Mouse (Mus musculus) myocyte (in vitro differentiated cells): ENCODE results near the gene Slc23a2.

ENCODE experiments used
- CEBPB ChIP-seq: IDR thresholded peaks from 2 replicates; pipeline ENCODE4 v1.6.1; 2011; ENCODE audit warnings: mild to moderate bottlenecking, moderate library complexity; ENCODE audit not compliant: poor library complexity, insufficient read depth, severe bottlenecking
- E2F4 ChIP-seq: IDR thresholded peaks from one replicate; pipeline ENCODE4 v1.6.1; 2011; ENCODE audit warnings: mild to moderate bottlenecking, control low read depth, moderate library complexity; ENCODE audit not compliant: insufficient read depth
- MAX ChIP-seq: IDR thresholded peaks from one replicate; pipeline ENCODE4 v1.6.1; 2011; ENCODE audit warnings: low read depth, mild to moderate bottlenecking, control low read depth
- MYOD1 ChIP-seq, 3 experiments: IDR thresholded peaks; one replicate each; pipeline ENCODE4 v1.6.1; 2011; ENCODE audit warnings: control low read depth in 2 of 3, low read depth in 2 of 3, mild to moderate bottlenecking in 2 of 3, moderate library complexity in 1 of 3; ENCODE audit not compliant: insufficient read length in 2 of 3, control insufficient read depth in 1 of 3
- MYOG ChIP-seq, 3 experiments: IDR thresholded peaks; one replicate each; pipeline ENCODE4 v1.6.1; 2011; ENCODE audit warnings: control low read depth in 2 of 3, low read depth in 2 of 3, mild to moderate bottlenecking in 2 of 3; ENCODE audit not compliant: insufficient read length in 2 of 3, control insufficient read depth in 1 of 3, insufficient read depth in 1 of 3
- POLR2A ChIP-seq: IDR thresholded peaks from one replicate; pipeline ENCODE4 v1.6.1; 2011; ENCODE audit warnings: low read depth, mild to moderate bottlenecking, control low read depth, moderate library complexity; ENCODE audit not compliant: insufficient read length
- POLR2AphosphoS2 ChIP-seq: IDR thresholded peaks from one replicate; pipeline ENCODE4 v1.6.1; 2011; ENCODE audit warnings: low read depth, control low read depth; ENCODE audit not compliant: insufficient read length
- REST ChIP-seq: IDR thresholded peaks from one replicate; pipeline ENCODE4 v1.6.1; 2011; ENCODE audit warnings: mild to moderate bottlenecking, control low read depth, moderate library complexity; ENCODE audit not compliant: insufficient read depth, insufficient read length
- SRF ChIP-seq: IDR thresholded peaks from one replicate; pipeline ENCODE4 v1.6.1; 2011; ENCODE audit warnings: low read depth; ENCODE audit not compliant: control insufficient read depth, insufficient read length
- TCF12 ChIP-seq: IDR thresholded peaks from one replicate; pipeline ENCODE4 v1.6.1; 2011; ENCODE audit warnings: mild to moderate bottlenecking, control low read depth; ENCODE audit not compliant: poor library complexity, insufficient read depth, severe bottlenecking
- TCF3 ChIP-seq: IDR thresholded peaks from one replicate; pipeline ENCODE4 v1.6.1; 2011; ENCODE audit warnings: low read depth, control low read depth; ENCODE audit not compliant: insufficient read length
- USF1 ChIP-seq: IDR thresholded peaks from one replicate; pipeline ENCODE4 v1.6.1; 2011; ENCODE audit warnings: low read depth, mild to moderate bottlenecking, control low read depth, moderate library complexity

DNA sequence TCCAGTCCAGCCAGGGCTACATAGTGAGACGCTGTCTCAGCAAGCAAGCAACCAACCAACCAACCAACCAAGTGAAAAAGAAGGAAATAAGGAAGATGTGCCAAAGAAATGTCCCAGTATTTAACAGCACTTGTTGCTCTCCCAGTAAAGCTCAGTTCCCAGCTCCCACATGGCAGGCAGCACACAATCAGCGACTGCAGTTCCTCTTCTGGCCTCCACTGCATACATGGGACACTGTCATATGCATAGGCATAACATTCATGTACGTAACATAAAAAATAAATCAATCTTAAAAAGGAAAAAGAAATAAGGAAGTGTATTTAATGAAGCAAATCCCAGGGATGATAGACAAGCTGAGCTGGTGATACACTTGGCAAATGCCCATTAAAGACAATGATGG lies 23.9 kb downstream of the Slc23a2 start:
- TF ChIP-seq POLR2A (no peak), E2F4 (no peak), TCF12 (no peak), POLR2AphosphoS2 (no peak), USF1 (no peak), MAX (no peak), MYOG (IDR thresholded peaks at IDR 0.05; ENCODE audit: control insufficient read depth in 1 of 3, insufficient read depth in 1 of 3, insufficient read length in 2 of 3, low read depth in 2 of 3) (no peak), SRF (no peak), TCF3 (no peak), CEBPB (no peak), MYOD1 (IDR thresholded peaks at IDR 0.05; ENCODE audit: control insufficient read depth in 1 of 3, insufficient read length in 2 of 3, low read depth in 2 of 3) (no peak), REST (no peak)
